Mouse (Mus musculus): ENCODE data around the gene Abhd4. TPM values are rescaled to one million over a fixed set of nuclear protein-coding genes. Genes with fewer than 3 reads are reported as not detected.

The Abhd4 gene
- polyA plus RNA-seq, 1 experiment from 2014 or later: 38.3 TPM

DNA sequence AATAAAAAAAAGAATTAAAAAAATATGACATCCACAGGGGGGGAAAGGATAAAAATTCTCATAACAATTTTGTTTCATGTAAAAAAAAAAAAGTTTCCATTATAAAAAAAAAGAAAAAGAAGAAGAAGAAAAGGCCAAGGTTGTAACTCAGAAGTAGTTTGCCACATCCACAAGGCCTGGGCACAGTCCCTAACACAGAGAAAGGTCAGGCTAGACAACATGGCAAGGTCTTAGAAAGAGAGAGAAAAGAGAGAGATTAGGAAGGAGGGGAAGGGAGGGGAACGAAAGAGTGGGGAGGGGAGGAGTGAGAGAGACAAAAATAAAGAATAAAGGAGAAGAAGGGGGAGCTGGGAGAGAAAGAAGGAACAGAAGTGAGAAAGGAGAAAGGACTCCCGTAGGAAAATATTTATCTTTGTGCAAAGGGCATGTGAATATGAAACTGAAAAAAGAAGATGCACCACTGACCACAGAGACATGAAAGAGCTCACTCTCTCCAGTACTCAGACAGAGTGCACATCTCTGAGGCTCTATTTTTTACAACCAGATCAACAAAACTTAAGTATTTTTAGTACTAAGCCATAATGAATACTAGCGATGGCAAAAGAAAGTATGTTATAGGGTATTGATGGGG lies 18.1 kb downstream of the Abhd4 start:
- Histone ChIP-seq H3K4me1 (ENCODE audit: control insufficient read depth, insufficient read depth, low read length) (no peaks in the 10 kb centered on the region), H3K36me3 (ENCODE audit: control insufficient read depth, insufficient read depth, low read length) (no peaks in the 10 kb centered on the region), H3K9ac (ENCODE audit: low read length) (no peak overlapping the region), H3K4me3 (ENCODE audit: low read depth, low read length) (no peak overlapping the region), H3K27ac (ENCODE audit: low read depth, low read length) (no peak overlapping the region), H3K4me2 (no peak overlapping the region), H3K27me3 (ENCODE audit: control insufficient read depth, insufficient read depth, low read length) (no peaks in the 10 kb centered on the region), H3K9me3 (ENCODE audit: control insufficient read depth, low read length) (no peaks in the 10 kb centered on the region)
- WGBS: 69% methylated on average over 3 of the region's 3 CpGs
- ATAC-seq (ENCODE audit: low FRiP score) (no peak), DNase-seq (ENCODE audit: low spot score, missing footprints) (no peak)

DNA sequence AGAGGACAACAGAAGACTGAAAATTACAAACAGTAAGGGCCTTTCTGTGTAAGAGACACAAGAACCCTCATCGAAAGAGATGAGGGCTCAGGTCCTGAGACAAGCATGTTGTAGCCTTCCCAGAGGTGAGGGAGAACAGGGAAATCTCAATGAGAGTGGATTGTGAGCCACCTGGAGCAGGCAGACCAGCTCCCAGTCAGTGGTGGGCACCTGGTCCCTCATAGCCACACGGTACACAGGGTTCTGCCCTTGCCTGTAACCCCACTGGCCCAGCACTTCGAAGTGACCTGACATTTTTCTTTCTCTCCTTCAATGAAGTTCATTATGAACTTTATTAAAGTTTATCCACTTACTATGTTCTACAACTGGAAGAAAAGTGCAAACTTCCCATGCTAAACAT lies 18.7 kb downstream of the Abhd4 start:
- DNase-seq (ENCODE audit: low spot score, missing footprints) (no peak), ATAC-seq (ENCODE audit: low FRiP score) (no peak)
- Histone ChIP-seq H3K4me3 (ENCODE audit: low read depth, low read length) (no peak overlapping the region), H3K36me3 (ENCODE audit: control insufficient read depth, insufficient read depth, low read length) (no peaks in the 10 kb centered on the region), H3K4me1 (ENCODE audit: control insufficient read depth, insufficient read depth, low read length) (no peaks in the 10 kb centered on the region), H3K9ac (ENCODE audit: low read length) (no peak overlapping the region), H3K27ac (ENCODE audit: low read depth, low read length) (no peak overlapping the region), H3K27me3 (ENCODE audit: control insufficient read depth, insufficient read depth, low read length) (no peaks in the 10 kb centered on the region), H3K9me3 (ENCODE audit: control insufficient read depth, low read length) (no peaks in the 10 kb centered on the region), H3K4me2 (no peak overlapping the region)
- 94% methylated on average over 3 of the region's 3 CpGs for WGBS

DNA sequence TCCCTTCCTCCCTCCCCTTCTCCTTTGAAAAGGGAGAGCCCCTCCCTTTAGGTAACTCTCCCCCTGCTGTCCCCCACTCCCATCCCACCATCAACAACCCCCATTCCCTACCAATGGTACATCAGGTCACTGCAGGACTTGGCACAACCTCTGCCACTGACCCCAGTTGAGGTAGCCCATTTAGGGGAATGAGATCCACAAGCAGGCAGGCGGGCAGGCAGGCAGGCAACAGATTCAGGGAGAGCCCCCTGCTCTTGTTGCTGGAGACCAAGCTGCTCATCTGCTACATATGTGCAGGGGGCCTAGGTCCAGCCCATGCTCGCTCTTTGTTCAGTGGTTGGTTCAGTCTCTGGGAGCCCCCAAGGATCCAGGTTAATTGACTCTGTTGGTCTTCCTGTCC lies 22.5 kb downstream of the Abhd4 start:
- 83% methylated on average over 2 of the region's 2 CpGs for WGBS
- H3K27ac ChIP-seq (ENCODE audit: low read depth, low read length): no peak overlapping the region
- no peak for DNase-seq (ENCODE audit: low spot score, missing footprints)
- no peak overlapping the region for H3K4me2 ChIP-seq
- no peaks in the 10 kb centered on the region for H3K36me3 ChIP-seq (ENCODE audit: control insufficient read depth, insufficient read depth, low read length)
- H3K4me3 ChIP-seq (ENCODE audit: low read depth, low read length): no peak overlapping the region
- H3K9me3 ChIP-seq (ENCODE audit: control insufficient read depth, low read length): no peaks in the 10 kb centered on the region
- H3K27me3 ChIP-seq (ENCODE audit: control insufficient read depth, insufficient read depth, low read length): no peaks in the 10 kb centered on the region
- no peak overlapping the region for H3K9ac ChIP-seq (ENCODE audit: low read length)
- ATAC-seq (ENCODE audit: low FRiP score): no peak
- no peaks in the 10 kb centered on the region for H3K4me1 ChIP-seq (ENCODE audit: control insufficient read depth, insufficient read depth, low read length)

GRCm38 (mm10) chr14:54284839-54285238 lies 30.9 kb downstream of the Abhd4 start, which contains the start of gene Olfr49:
Gene Olfr49 (minus strand): TSS chr14:54284939.
- WGBS: 77% methylated on average over 1 of the region's 1 CpGs
- no peaks in the 10 kb centered on the region for H3K9me3 ChIP-seq (ENCODE audit: control insufficient read depth, low read length)
- no peaks in the 10 kb centered on the region for H3K27me3 ChIP-seq (ENCODE audit: control insufficient read depth, insufficient read depth, low read length)
- H3K4me3 ChIP-seq (ENCODE audit: low read depth, low read length): no peak within 1 kb of the TSS
- no peak within 1 kb of the TSS for H3K27ac ChIP-seq (ENCODE audit: low read depth, low read length)
- H3K4me1 ChIP-seq (ENCODE audit: control insufficient read depth, insufficient read depth, low read length): no peaks in the 10 kb centered on the region
- DNase-seq (ENCODE audit: low spot score, missing footprints): no peak
- H3K36me3 ChIP-seq (ENCODE audit: control insufficient read depth, insufficient read depth, low read length): no peaks in the 10 kb centered on the region
- ATAC-seq (ENCODE audit: low FRiP score): no peak
- H3K4me2 ChIP-seq: no peak within 1 kb of the TSS
- no peak within 1 kb of the TSS for H3K9ac ChIP-seq (ENCODE audit: low read length)

GRCm38 (mm10) chr14:54300136-54300535 lies 46.1 kb downstream of the Abhd4 start:
- Histone ChIP-seq H3K9ac (ENCODE audit: low read length) (no peak overlapping the region), H3K36me3 (ENCODE audit: control insufficient read depth, insufficient read depth, low read length) (no peaks in the 10 kb centered on the region), H3K4me1 (ENCODE audit: control insufficient read depth, insufficient read depth, low read length) (no peaks in the 10 kb centered on the region), H3K9me3 (ENCODE audit: control insufficient read depth, low read length) (no peaks in the 10 kb centered on the region), H3K4me3 (ENCODE audit: low read depth, low read length) (no peak overlapping the region), H3K27me3 (ENCODE audit: control insufficient read depth, insufficient read depth, low read length) (no peaks in the 10 kb centered on the region), H3K4me2 (no peak overlapping the region), H3K27ac (ENCODE audit: low read depth, low read length) (no peak overlapping the region)
- ATAC-seq (ENCODE audit: low FRiP score) (no peak), DNase-seq (ENCODE audit: low spot score, missing footprints) (no peak)
- 83% methylated on average over 5 of the region's 5 CpGs for WGBS

GRCm38 (mm10) chr14:54300676-54301075 lies 46.7 kb downstream of the Abhd4 start:
- ATAC-seq (ENCODE audit: low FRiP score) (no peak), DNase-seq (ENCODE audit: low spot score, missing footprints) (no peak)
- Histone ChIP-seq H3K27ac (ENCODE audit: low read depth, low read length) (no peak overlapping the region), H3K4me3 (ENCODE audit: low read depth, low read length) (no peak overlapping the region), H3K9ac (ENCODE audit: low read length) (no peak overlapping the region), H3K4me1 (ENCODE audit: control insufficient read depth, insufficient read depth, low read length) (no peaks in the 10 kb centered on the region), H3K36me3 (ENCODE audit: control insufficient read depth, insufficient read depth, low read length) (no peaks in the 10 kb centered on the region), H3K4me2 (no peak overlapping the region), H3K27me3 (ENCODE audit: control insufficient read depth, insufficient read depth, low read length) (no peaks in the 10 kb centered on the region), H3K9me3 (ENCODE audit: control insufficient read depth, low read length) (no peaks in the 10 kb centered on the region)
- 91% methylated on average over 3 of the region's 3 CpGs for WGBS

- no peak for ATAC-seq (ENCODE audit: low FRiP score)
- 40% methylated on average over 3 of the region's 3 CpGs for WGBS
- no peaks in the 10 kb centered on the region for H3K27me3 ChIP-seq (ENCODE audit: control insufficient read depth, insufficient read depth, low read length)
- DNase-seq (ENCODE audit: low spot score, missing footprints): no peak
- H3K27ac ChIP-seq (ENCODE audit: low read depth, low read length): no peak overlapping the region
- no peaks in the 10 kb centered on the region for H3K4me1 ChIP-seq (ENCODE audit: control insufficient read depth, insufficient read depth, low read length)
- H3K4me3 ChIP-seq (ENCODE audit: low read depth, low read length): no peak overlapping the region
- H3K4me2 ChIP-seq: no peak overlapping the region
- no peaks in the 10 kb centered on the region for H3K36me3 ChIP-seq (ENCODE audit: control insufficient read depth, insufficient read depth, low read length)
- no peaks in the 10 kb centered on the region for H3K9me3 ChIP-seq (ENCODE audit: control insufficient read depth, low read length)
- H3K9ac ChIP-seq (ENCODE audit: low read length): no peak overlapping the region
These were observed 57.8 kb downstream of the Abhd4 start for GRCm38 (mm10) chr14:54311763-54312162.

Other genes starting within 250 kb of the Abhd4 start
- 229 and 237 TPM in 2 replicates for gene Dad1, start 84 bp upstream of the Abhd4 start, polyA plus RNA-seq (2014; fragmentation: Nextera tagmentation; extraction: Ambion mirVana)
- not detected in 2 replicates for gene Olfr49, start 30.8 kb downstream of the Abhd4 start, polyA plus RNA-seq (2014; fragmentation: Nextera tagmentation; extraction: Ambion mirVana)
- 44.2 and 45.9 TPM in 2 replicates for gene Oxa1l, start 106.6 kb downstream of the Abhd4 start, polyA plus RNA-seq (2014; fragmentation: Nextera tagmentation; extraction: Ambion mirVana)
- gene Slc7a7, start 163.6 kb downstream of the Abhd4 start, polyA plus RNA-seq (2014; fragmentation: Nextera tagmentation; extraction: Ambion mirVana): 4.3 and 4.7 TPM in 2 replicates
- gene Mrpl52, start 172.7 kb downstream of the Abhd4 start, polyA plus RNA-seq (2014; fragmentation: Nextera tagmentation; extraction: Ambion mirVana): 238 and 253 TPM in 2 replicates
- gene Mmp14, start 177.4 kb downstream of the Abhd4 start, polyA plus RNA-seq (2014; fragmentation: Nextera tagmentation; extraction: Ambion mirVana): 57.4 and 57.5 TPM in 2 replicates
- 15.8 and 19.5 TPM in 2 replicates for gene Lrp10, start 209.9 kb downstream of the Abhd4 start, polyA plus RNA-seq (2014; fragmentation: Nextera tagmentation; extraction: Ambion mirVana)
- 33.6 and 34.4 TPM in 2 replicates for gene Rem2, start 221.9 kb downstream of the Abhd4 start, polyA plus RNA-seq (2014; fragmentation: Nextera tagmentation; extraction: Ambion mirVana)

All from midbrain, embryonic 11.5 days (tissue).